Mouse (Mus musculus) thymus, adult 2 months (tissue): Measurements from ENCODE around the gene Cfap97d1.

ENCODE experiments used
- CTCF ChIP-seq: fragments of 200-500 bp; IDR thresholded peaks from 2 replicates; pipeline ENCODE4 v1.5.1; 2012; ENCODE audit warnings: mild to moderate bottlenecking, control low read depth, low read length, moderate library complexity, borderline replicate concordance; ENCODE audit not compliant: control insufficient read depth, poor library complexity, insufficient read depth; ENCODE audit errors: extremely low read depth
- POLR2A ChIP-seq: fragments of 200-500 bp; IDR thresholded peaks from 2 replicates; pipeline ENCODE4 v1.6.1; 2012; ENCODE audit warnings: mild to moderate bottlenecking, low read length, control low read depth, moderate library complexity; ENCODE audit not compliant: control insufficient read depth, poor library complexity, insufficient read depth; ENCODE audit errors: extremely low read depth

DNA sequence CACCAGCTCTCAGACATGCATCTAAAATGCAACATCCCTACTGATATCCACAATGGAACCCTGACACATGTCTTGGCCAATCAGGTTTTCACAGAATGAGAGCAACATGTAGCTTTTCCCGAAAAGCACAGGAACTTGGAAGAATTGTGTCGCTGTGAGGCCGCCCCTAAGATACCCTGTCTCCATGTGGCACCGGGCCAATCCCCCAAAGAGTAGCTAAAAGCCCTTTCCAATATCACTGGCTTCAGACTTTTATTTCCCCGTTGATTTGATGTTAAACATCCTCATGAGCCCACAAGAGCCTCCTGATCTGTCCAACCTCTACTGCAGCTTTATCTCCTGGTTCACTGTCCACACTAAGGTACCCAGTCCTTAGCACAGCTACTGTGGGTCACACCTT lies 22.6 kb downstream of the Cfap97d1 start:
- TF ChIP-seq CTCF (no peak), POLR2A (no peak)
